Mouse (Mus musculus) layer of hippocampus, postnatal 14 days (tissue): Measurements from ENCODE around the gene Homer1. TPM values are rescaled to one million over a fixed set of nuclear protein-coding genes. Genes with fewer than 3 reads are reported as not detected.

Source experiments
- DNase-seq, 2 experiments: peaks; one replicate each; pipeline ENCODE4 v3.0.0; 2021 to 2022; ENCODE audit warnings: low spot score in 2 of 2, mixed read lengths in 1 of 2
- total RNA-seq, 2 experiments: library from RNA; stranded (reverse); gene quantifications; 2 replicates each; pipeline ENCODE4 v1.2.3; 2021

Homer1 gene
- total RNA-seq, 2 experiments from 2014 or later, result 145 TPM

- no peak for DNase-seq
These were observed 89.8 kb downstream of the Homer1 start for GRCm38 (mm10) chr13:93389242-93389625.

- no peak for DNase-seq
These were observed 100.3 kb downstream of the Homer1 start for GRCm38 (mm10) chr13:93399710-93400216.

DNA sequence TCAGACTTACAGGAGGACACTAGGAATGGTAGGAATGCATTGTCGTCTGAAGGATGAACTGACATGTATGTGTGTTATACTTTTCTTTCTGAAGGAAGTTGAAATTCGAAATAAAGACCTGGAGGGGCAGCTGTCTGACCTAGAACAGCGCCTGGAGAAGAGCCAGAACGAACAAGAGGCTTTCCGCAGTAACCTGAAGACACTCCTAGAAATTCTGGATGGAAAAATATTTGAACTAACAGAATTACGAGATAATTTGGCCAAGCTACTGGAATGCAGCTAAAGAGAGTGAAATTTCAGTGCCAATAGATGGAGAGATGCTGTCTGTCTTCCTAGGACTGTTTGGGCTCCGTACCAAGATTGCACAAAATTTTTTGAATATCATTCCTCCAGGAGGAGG, 102.5 kb downstream of the Homer1 start:
- no peak for DNase-seq

- no peak for DNase-seq
These were observed 107.4 kb downstream of the Homer1 start for GRCm38 (mm10) chr13:93406855-93407254.

DNA sequence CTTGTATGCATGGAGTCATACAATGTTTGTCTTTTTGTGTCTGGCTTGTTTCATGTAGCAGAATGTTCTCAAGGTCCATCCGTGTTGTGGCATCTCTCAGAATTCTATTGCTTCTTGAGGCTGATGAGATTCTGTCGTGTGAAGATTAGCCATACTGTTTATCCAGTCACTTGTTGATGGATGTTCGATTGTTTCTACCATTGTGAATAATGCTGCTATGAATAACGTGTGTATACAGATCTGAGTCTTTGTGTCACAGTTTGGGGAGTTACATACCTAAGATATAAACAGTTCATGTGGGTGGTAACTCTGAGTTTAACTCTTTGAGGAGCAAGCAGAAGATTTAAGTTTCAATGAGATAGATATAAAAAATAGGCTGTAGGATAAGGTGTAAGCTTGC, 110.9 kb downstream of the Homer1 start:
- DNase-seq, result no peak

- DNase-seq, result no peak
These were observed 115.6 kb downstream of the Homer1 start for GRCm38 (mm10) chr13:93415055-93415454.

DNA sequence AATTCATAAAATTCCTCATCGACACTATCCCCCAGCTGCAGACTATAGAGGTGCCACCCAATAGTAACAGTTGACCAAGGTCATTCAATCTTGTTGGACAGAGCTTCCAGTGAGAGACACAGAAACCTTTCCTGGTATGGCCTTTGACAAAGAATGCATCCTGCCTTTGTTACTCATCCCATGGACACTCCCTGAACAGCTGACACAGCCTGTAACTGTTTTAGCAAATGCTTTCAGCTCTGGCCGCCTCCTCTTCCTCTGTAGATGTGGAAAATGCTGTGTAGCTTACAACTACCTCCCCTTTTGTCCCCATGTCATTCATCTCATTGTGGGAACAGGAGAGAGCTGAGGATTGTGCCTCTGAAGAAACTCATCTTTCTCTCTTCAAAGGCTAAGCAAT, 118.9 kb downstream of the Homer1 start:
- no peak for DNase-seq

DNA sequence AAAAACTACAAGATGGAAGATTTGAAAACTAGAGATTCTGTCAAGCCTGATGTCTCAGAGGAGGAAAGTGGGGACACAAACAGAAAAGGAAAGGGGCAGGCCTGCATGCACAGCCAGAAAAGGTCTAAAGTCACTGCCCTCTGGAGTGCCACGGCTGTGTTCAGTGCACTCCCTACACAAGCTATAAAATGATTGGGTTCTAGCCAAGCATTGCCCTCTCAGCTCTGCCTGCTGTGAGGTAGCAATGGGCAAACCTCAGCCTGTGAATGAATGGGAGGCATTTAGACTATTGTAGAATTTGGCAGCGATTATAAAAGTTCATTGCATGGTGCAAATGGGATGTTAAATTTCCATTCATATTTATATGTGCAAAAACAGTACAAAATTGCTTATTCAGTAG, 120.3 kb downstream of the Homer1 start:
- no peak for DNase-seq

- DNase-seq, result no peak
These were observed 123.8 kb downstream of the Homer1 start for GRCm38 (mm10) chr13:93423224-93423623.

- no peak for DNase-seq
These were observed 128.8 kb downstream of the Homer1 start for GRCm38 (mm10) chr13:93427920-93428876.

GRCm38 (mm10) chr13:93429205-93429604, 129.8 kb downstream of the Homer1 start:
- DNase-seq, result no peak

DNA sequence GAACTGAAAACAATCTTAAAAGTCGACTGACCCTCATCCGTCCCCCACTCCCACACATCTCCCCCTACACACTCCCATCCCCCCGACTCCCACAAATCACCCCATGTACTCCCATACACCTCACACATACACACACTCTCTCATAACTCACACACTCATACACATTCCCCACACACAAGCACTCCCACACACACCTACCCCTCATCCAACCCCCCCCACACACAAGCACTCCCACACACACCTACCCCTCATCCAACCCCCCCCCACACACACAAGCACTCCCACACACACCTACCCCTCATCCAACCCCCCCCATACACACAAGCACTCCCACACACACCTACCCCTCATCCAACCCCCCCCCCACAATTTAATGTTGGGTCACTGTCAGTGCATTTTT, 140.7 kb downstream of the Homer1 start:
- DNase-seq, result no peak

- DNase-seq, result peak; percentile 22 to 63
These were observed 153.8 kb downstream of the Homer1 start for GRCm38 (mm10) chr13:93453275-93453674.

Other genes starting within 250 kb of the Homer1 start
- 1 to 10 TPM; 2.5 to 2.7 TPM for gene Cmya5, start 154.9 kb upstream of the Homer1 start, total RNA-seq
- gene Tent2, start 107.2 kb upstream of the Homer1 start, total RNA-seq, result 10 to 100 TPM; 20.5 to 20.6 TPM
- 10 to 100 TPM; 43.8 to 44.6 TPM for gene Jmy, start 200.2 kb downstream of the Homer1 start, total RNA-seq